Mouse (Mus musculus) Muller cell, postnatal 12 days (primary cell): ENCODE data around the gene Ccdc42.

Experiments
- DNase-seq: peaks from one replicate; pipeline ENCODE4 v3.0.0-alpha.2; 2015; ENCODE audit errors: inconsistent ontology term

The Ccdc42 gene

DNA sequence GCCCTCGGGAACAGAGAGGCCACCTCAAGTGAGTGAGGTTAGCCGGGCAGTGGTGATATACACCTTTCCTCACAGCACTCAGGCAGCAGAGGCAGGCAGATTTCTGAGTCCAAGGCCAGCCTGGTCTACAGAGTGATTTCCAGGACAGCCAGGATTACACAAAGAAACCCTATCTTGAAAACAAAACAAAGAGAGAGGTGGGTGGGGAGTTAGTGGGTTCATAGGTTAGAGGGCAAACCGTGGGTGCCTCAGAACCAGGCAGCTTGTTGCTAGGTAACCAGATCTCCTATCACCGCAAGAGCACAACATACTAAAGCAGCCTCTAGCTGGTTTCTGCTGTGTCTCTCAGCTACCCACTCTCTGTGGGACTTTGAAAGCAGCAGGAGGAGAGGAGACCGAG lies at the start of gene Ccdc42:
Gene Ccdc42 (plus strand): TSS at position 301 of the 400 bp plus-strand sequence.
- no peak for DNase-seq

- no peak for DNase-seq
Observed at GRCm38 (mm10) chr11:68539621-68540020, 47.2 kb upstream of the Ccdc42 start.

DNA sequence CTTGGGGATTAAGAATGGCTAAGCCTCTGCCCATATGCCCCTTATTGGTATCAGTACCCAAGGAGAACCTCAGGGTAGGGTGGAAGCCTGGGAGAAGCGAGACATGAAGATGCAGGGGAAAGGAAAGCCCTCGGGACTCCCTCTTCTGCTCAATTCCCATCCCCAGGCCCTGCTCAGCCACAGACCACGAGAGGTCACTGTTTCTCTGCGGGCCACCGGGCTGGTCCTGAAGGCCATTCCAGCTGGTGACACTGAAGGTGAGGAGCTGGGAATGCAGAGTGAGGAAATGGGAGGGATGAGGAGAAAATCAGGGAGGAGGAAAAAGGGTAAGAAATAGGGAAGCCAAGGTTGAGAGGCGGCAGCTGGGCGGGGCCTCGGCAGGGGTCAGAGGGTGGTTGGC lies 42.3 kb upstream of the Ccdc42 start:
- peak; percentile 32 for DNase-seq

DNA sequence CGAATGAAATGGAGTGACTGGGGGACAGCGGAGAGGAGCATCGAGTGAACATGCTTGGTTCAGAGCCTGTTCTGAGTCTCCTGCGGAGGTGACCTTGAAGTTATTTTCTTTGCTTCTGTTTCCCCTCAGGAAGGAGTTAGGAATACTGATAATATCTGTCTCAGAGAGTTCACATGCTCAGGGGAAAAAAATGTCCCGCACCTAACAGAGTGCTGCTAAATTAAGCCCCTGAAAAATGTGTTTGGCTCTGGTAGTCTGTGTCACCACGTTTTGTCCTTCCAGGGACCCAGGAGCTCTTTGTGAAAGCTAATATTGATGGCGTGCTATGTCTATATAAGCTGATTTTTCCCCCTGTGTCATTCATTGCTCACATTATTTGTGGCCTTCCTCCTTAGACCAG lies 41.6 kb upstream of the Ccdc42 start:
- DNase-seq: no peak

GRCm38 (mm10) chr11:68545682-68546222 lies 41.1 kb upstream of the Ccdc42 start:
- no peak for DNase-seq

GRCm38 (mm10) chr11:68547484-68547883 lies 39.3 kb upstream of the Ccdc42 start:
- DNase-seq: no peak

- no peak for DNase-seq
Observed at GRCm38 (mm10) chr11:68549597-68549996, 37.2 kb upstream of the Ccdc42 start.

GRCm38 (mm10) chr11:68550358-68550757 lies 36.5 kb upstream of the Ccdc42 start:
- DNase-seq: no peak

DNA sequence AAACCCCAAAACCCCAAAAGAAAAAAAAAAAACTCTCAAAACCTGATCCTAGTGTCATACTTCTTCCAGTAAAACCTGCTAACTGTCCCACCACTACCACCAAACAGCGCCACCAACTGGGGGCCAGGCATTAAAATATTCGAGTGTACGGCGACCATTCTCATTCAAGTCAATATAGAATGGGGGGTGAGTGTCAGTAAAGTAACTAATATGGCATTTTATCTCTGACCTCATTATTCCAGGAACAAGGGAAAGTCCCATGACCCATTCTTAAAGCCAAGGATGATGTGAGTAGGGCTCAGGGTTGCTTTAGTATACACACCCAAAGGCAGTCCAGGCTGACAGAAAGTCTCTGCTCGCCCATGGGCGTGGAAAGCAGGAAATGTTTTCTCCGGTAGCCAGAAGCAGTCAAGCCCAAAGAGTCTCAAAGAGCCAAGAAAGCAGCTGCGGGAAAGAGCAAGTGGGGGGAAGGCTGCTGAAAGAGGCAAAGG lies 32.8 kb upstream of the Ccdc42 start:
- DNase-seq: no peak

- no peak for DNase-seq
Observed at GRCm38 (mm10) chr11:68555918-68556584, 30.8 kb upstream of the Ccdc42 start, which contains the start of gene Mfsd6l. TSS of gene Mfsd6l (plus strand) at chr11:68556186.

- DNase-seq: no peak
Observed at GRCm38 (mm10) chr11:68559546-68559945, 27.3 kb upstream of the Ccdc42 start.

GRCm38 (mm10) chr11:68561957-68562950 lies 24.6 kb upstream of the Ccdc42 start:
- no peak for DNase-seq

DNA sequence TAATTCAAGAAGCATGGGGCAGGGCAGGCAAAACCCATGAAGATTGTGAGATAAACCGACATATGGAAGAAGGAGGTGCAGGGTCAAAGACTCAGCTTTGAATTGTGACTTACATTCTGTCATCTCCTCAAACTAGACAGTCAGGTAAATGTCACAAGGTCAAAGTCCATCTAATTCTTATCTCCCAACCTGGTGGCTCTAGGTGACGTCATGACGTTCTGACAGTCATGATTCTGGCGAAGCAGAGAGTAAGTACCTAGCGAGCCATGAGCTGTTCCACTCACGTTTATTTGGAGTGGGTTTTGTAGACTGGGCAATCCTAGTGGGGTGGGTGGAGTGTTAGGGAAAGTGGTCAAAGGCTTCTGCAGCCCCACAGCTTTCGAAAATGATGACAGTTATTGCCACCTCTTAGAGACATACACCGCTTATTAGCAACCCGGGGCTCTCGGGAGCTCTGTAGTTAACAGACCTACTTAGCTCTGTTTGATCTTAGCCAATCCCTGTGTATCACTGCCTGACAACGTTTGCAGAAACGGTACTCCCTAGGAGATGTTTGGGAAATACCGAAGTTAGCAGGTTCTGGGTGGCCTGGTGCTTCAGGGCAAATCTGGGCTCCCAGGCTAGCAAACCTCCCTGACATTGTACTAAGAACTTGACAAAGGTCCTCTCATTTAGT lies 22.3 kb upstream of the Ccdc42 start:
- DNase-seq: no peak

DNA sequence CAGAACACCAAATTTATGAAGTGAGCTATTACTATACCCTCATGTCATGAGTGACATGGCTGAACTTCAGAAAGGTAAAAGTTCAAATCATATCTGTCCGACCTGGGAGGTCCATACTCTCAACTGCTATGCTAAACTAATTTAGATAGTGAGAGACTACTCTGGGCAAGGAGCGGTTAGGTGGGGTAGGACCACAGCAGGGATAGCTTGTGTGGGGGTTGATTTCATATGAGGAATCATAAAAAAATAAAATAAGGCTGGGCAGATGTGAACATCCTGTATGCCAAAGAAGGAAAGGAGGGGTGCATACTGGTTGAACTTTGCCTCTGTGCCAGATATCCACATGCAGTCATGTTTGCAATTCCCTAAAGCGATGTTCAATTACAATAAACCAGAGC lies 21.8 kb upstream of the Ccdc42 start:
- no peak for DNase-seq

- DNase-seq: peak; percentile 75
Observed at GRCm38 (mm10) chr11:68566447-68567059, 20.3 kb upstream of the Ccdc42 start.

DNA sequence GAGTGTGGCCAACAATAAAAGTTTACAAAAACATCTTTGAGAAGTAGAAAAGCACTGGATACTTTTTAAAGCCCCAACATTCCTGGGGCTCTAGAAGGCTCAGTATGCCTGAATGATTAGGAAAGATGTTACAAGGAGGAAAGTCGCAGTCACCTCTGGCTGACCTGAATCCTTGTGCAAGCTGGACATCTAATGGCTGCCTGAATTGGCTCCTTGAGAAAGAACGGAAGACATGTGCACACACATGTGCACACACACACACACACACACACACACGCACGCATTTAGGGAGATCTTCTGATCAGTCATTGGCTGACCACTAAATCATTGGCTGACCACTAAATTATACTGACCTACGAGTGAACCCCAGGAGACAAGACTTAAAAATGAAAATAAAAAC lies 16.0 kb upstream of the Ccdc42 start:
- DNase-seq: no peak

DNA sequence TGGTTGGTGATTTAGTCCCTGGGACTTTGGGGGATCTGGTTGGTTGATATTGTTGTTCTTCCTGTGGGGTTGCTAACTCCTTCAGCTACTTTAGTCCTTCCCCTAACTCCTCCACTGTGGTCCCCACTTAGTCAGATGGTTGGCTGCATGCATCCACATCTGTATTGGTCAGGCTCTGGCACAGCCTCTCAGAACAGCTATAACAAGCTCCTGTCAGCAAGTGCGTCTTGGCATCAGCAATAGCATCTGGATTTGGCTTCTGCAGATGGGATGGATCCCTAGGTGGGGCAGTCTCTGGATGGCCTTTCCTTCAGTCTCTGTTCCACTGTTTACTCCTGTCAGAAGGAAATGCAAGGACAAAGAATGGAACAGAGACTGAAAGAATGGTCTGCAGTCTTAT lies 9.7 kb upstream of the Ccdc42 start:
- DNase-seq: no peak

GRCm38 (mm10) chr11:68579462-68579881 lies 7.3 kb upstream of the Ccdc42 start:
- DNase-seq: peak; percentile 89

DNA sequence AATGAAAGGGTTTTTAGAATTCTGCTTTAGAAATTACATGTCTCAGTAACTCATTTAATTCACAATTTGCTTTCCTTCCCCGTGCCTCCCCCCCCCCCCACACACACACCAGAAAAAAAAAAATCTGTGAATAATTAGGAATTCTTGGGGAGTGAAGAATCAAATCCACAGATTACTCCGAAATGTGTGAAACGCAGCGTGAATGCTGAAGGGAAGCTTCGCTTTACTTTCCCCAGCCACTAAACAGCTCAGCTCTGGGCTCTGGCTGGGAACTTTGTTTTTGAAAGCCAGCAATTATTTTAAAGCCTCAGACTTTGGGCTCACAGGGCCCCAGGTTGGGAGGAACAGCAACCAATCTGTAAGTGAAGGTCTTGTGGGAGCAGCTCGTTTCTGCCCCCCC lies 6.3 kb upstream of the Ccdc42 start:
- peak; percentile 7 for DNase-seq

DNA sequence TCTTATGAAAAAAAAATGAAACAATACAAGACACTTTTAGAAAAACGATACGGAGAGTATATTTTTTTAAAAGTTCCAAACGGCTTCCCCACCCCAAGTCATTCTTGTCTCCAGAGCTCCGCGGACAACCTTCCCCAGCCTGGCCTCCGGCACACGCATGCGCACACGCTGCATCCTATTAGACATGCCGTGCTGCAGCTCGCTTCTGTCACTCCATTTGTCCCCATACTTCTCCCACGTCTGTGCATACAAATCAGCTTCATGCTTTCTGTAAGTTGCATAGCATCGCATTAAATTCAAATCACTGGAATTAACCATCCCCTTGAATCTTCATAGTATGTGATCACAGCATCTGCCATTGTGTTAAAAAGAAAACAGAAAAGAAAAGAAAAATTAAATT lies 3.6 kb upstream of the Ccdc42 start:
- DNase-seq: no peak

GRCm38 (mm10) chr11:68583906-68584480 lies 2.8 kb upstream of the Ccdc42 start:
- DNase-seq: no peak
